Mouse (Mus musculus): ENCODE results near the gene Timm9. TPM values are rescaled to one million over a fixed set of nuclear protein-coding genes. Genes with fewer than 3 reads are reported as not detected.
A peak's percentile ranks its signal among the peaks of the same experiment; 100 is the strongest.
"Not testable (repeated sequence)": the region's sequence is repeated elsewhere in the genome, so short reads cannot be mapped to it uniquely, and the experiment has no call there.

Timm9 gene
- total RNA-seq, 2 experiments from 2014 or later, result 65.4 to 68.9 TPM

DNA sequence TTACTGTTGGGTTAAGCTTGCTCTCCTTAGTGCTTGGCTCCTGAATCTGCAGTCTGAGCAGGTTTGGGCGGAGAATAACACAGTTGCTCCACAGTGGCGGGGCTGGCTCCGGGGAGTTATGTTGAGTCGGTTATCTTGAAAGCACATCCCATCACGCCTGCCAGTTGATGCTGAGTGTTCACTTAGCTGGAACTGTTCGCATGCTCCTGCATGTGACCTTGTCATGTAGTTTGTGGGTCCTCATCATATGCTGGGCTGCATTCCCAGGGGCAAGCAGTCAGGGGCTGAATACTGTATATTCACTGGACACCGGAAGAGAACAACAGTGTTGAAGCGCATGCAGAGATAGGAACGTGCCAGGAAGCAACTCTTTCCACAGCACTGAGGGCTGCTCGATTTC is 23.4 kb downstream of the Timm9 start:
- intact Hi-C loops (cut with DNase I), result no loop called here
- DNase-seq (ENCODE audit: low spot score in 2 of 2), result peak in 1 of 2 experiments; percentile 3

- intact Hi-C loops (cut with DNase I), result no loop called here
- no peak for DNase-seq (ENCODE audit: low spot score in 2 of 2)
These were observed 25.2 kb downstream of the Timm9 start, which contains the start of gene Tomm20l for GRCm38 (mm10) chr12:71111331-71111730. Gene Tomm20l (plus strand): TSS chr12:71111428.

GRCm38 (mm10) chr12:71107216-71107771 is 29.2 kb downstream of the Timm9 start:
- DNase-seq (ENCODE audit: low spot score in 2 of 2), result no peak
- intact Hi-C loops (cut with DNase I), result no loop called here

- intact Hi-C loops (cut with DNase I); DNase-seq (ENCODE audit: low spot score in 2 of 2): not testable (repeated sequence)
These were observed 32.2 kb downstream of the Timm9 start for GRCm38 (mm10) chr12:71104275-71104674.

DNA sequence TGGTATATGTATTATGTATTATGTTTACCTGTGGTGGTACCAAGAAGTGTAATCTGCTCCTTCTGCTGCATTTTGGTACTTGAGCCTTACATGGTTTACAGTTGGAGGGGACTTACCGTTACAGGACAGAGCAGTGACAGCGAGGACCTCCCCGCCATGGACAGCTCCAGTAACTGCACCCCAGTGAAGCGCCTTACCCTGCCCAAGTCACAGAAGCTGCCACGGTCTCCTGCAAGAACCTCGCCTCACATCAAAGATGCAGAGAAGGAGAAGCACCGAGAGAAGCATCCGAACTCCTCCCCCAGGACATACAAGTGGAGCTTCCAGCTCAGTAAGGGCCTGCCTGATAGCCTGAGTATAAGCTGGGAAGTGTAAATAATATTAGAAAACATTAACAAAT is 50.2 kb downstream of the Timm9 start:
- intact Hi-C loops (cut with DNase I), result no loop called here
- DNase-seq (ENCODE audit: low spot score in 2 of 2), result no peak

Other genes starting within 250 kb of the Timm9 start
- 100 to 1,000 TPM; 174 to 177 TPM for gene Actr10, start 198.8 kb downstream of the Timm9 start, total RNA-seq (2021)
- gene Psma3, start 162.1 kb downstream of the Timm9 start, total RNA-seq (2021), result 100 to 1,000 TPM; 206 to 223 TPM
- 10 to 100 TPM; 32.4 to 34.5 TPM for gene Arid4a, start 120.7 kb downstream of the Timm9 start, total RNA-seq (2021)
- not detected for gene Tomm20l, start 25.3 kb downstream of the Timm9 start, total RNA-seq (2021)
- gene 2700049A03Rik, start 164 bp upstream of the Timm9 start, total RNA-seq (2021), result 1 to 10 TPM; 5.0 to 5.6 TPM
- gene Dact1, start 173.2 kb upstream of the Timm9 start, total RNA-seq (2021), result 10 to 100 TPM; 13.1 to 13.4 TPM